Comparison of ENCODE assay signal across 8 mouse cellular contexts in genomic region chr13:52879918-52880317, GRCm38 (mm10). TPM values are rescaled to one million over a fixed set of nuclear protein-coding genes. Genes with fewer than 3 reads are reported as not detected.
DNase-seq lines count a peak whose midpoint lies in the region; ATAC-seq and TF ChIP-seq lines count a peak whose summit lies in the region.

No protein-coding gene starts in this region.

- no peak overlapping the region for H3K4me2 ChIP-seq in kidney, embryonic 15.5 days
- 0 out of 2 replicates have a peak overlapping the region, but pooled peaks have one; percentile 9 for H3K4me2 ChIP-seq in midbrain, embryonic 13.5 days (replicated peaks)

- WGBS in kidney, embryonic 15.5 days: 60% methylated on average over 12 of the region's 12 CpGs
- 52% methylated on average over 12 of the region's 12 CpGs for WGBS in heart, adult 2 months
- WGBS in midbrain, embryonic 13.5 days: 19% methylated on average over 12 of the region's 12 CpGs

- no peak for DNase-seq in kidney, adult 9 months
- DNase-seq in adrenal gland, postnatal 25 days: peak; percentile 47
- peak; percentile 33 to 54 for DNase-seq in heart, adult 2 months
- DNase-seq in urinary bladder, adult 2 months (ENCODE audit: low spot score): no peak
- no peak for DNase-seq in retina, embryonic 14.5 days (ENCODE audit: low spot score)

- no peak overlapping the region; the same call in 1 of the 2 replicates for H3K27ac ChIP-seq in kidney, embryonic 15.5 days
- peak overlapping the region; percentile 68 for H3K27ac ChIP-seq in heart, adult 2 months
- peak overlapping the region; percentile 11; the same call in 1 of the 2 replicates for H3K27ac ChIP-seq in midbrain, embryonic 13.5 days

- no peak for TF ChIP-seq POLR2A in heart, adult 2 months (IDR thresholded peaks at IDR 0.05; ENCODE audit: insufficient read depth, low read depth, low read length)

- ATAC-seq in kidney, embryonic 15.5 days (replicated peaks; ENCODE audit: low FRiP score): 0 out of 2 replicates have a peak, but pooled peaks have one; percentile 26
- peak; percentile 70 for ATAC-seq in midbrain, embryonic 13.5 days
- no peak for ATAC-seq in activated CD4-positive, CD25-positive, alpha-beta regulatory T cell, adult 4 months

- intact Hi-C loops in heart, adult 2 months (cut with DNase I): loop anchor here (5.0 kb wide), 2 partner anchors 43 to 57 kb away; no protein-coding TSS in a partner anchor

- no peaks in the 10 kb centered on the region for H3K27me3 ChIP-seq in kidney, embryonic 15.5 days
- H3K27me3 ChIP-seq in heart, adult 2 months (ENCODE audit: control insufficient read depth, insufficient read depth, low read length): no peaks in the 10 kb centered on the region
- H3K27me3 ChIP-seq in midbrain, embryonic 13.5 days: no peaks in the 10 kb centered on the region

- no peak for TF ChIP-seq CTCF in heart, adult 2 months (IDR thresholded peaks at IDR 0.05)

- no peak for TF ChIP-seq EP300 in heart, adult 2 months (IDR thresholded peaks at IDR 0.05; ENCODE audit: insufficient read depth, low read depth, low read length)

- H3K9me3 ChIP-seq in kidney, embryonic 15.5 days (replicated peaks): no peaks in the 10 kb centered on the region
- no peaks in the 10 kb centered on the region for H3K9me3 ChIP-seq in midbrain, embryonic 13.5 days

- H3K36me3 ChIP-seq in kidney, embryonic 15.5 days: no peaks in the 10 kb centered on the region
- no peaks in the 10 kb centered on the region for H3K36me3 ChIP-seq in heart, adult 2 months (ENCODE audit: control insufficient read depth, insufficient read depth, low read length)
- H3K36me3 ChIP-seq in midbrain, embryonic 13.5 days: no peaks in the 10 kb centered on the region

- H3K79me2 ChIP-seq in heart, adult 2 months (replicated peaks; ENCODE audit: control insufficient read depth, insufficient read depth, low read length): no peaks in the 10 kb centered on the region

- H3K4me1 ChIP-seq in kidney, embryonic 15.5 days: peaks cover 48% of the 10 kb centered on the region
- H3K4me1 ChIP-seq in heart, adult 2 months (ENCODE audit: control insufficient read depth, insufficient read depth, low read length): no peaks in the 10 kb centered on the region
- peaks cover 26% of the 10 kb centered on the region for H3K4me1 ChIP-seq in midbrain, embryonic 13.5 days (replicated peaks)

- no peak overlapping the region for H3K4me3 ChIP-seq in kidney, embryonic 15.5 days (replicated peaks)
- H3K4me3 ChIP-seq in heart, adult 2 months: no peak overlapping the region
- no peak overlapping the region for H3K4me3 ChIP-seq in midbrain, embryonic 13.5 days (replicated peaks)

- no peak overlapping the region for H3K9ac ChIP-seq in kidney, embryonic 15.5 days
- no peak overlapping the region for H3K9ac ChIP-seq in heart, adult 2 months (ENCODE audit: low read depth, low read length)
- peak overlapping the region; percentile 51; the same call in 1 of the 2 replicates for H3K9ac ChIP-seq in midbrain, embryonic 13.5 days (replicated peaks)

RNA-seq across cellular contexts. Expression of gene Auh, which starts 49.6 kb away (rescaled TPM):
- polyA plus RNA-seq in kidney, embryonic 15.5 days (2015; fragmentation: Nextera tagmentation; extraction: Ambion mirVana): 56.4 and 57.0 TPM in 2 replicates
- total RNA-seq in adrenal gland, postnatal 25 days (2021): 149 and 158 TPM in 2 replicates
- total RNA-seq in heart, adult 2 months (2021): 100 to 1,000 TPM; 135 to 152 TPM
- 64.6 and 94.0 TPM in 2 replicates for polyA plus RNA-seq in heart, adult 2 months (2012; rRNA removed)
- polyA plus RNA-seq in midbrain, embryonic 13.5 days (2015; fragmentation: Nextera tagmentation; extraction: Ambion mirVana): 57.1 and 58.4 TPM in 2 replicates
- 10 to 100 TPM; 30.0 to 34.8 TPM for polyA plus RNA-seq in activated CD4-positive, CD25-positive, alpha-beta regulatory T cell, adult 4 months (2017; shearing (Covaris generic))
- polyA plus RNA-seq in urinary bladder, adult 2 months (2012; rRNA removed): 48.5 and 57.3 TPM in 2 replicates

Comparison
In these comparisons a context has a peak if more than half of its experiments do, and no peak if none do; other contexts are left out.
1. DNase-seq: peak in adrenal gland, postnatal 25 days (single experiment) and heart, adult 2 months (2 of 2); none in kidney, adult 9 months (single experiment), urinary bladder, adult 2 months (single experiment) and retina, embryonic 14.5 days (single experiment).